Mouse (Mus musculus): Measurements from ENCODE around the gene Zfp764.
"Not testable (repeated sequence)": the region's sequence is repeated elsewhere in the genome, so short reads cannot be mapped to it uniquely, and the experiment has no call there.

Zfp764 gene

GRCm38 (mm10) chr7:127363475-127363921 lies 43.1 kb downstream of the Zfp764 start:
- CTCF ChIA-PET, result interaction anchor here in 3 of 4 experiments (0.6 to 1.3 kb wide), 9 partner anchors 41 to 531 kb away, joined by 3 to 9 read pairs (median 3); no protein-coding TSS in a partner anchor
- POLR2A ChIA-PET, result interaction anchor here in 2 of 4 experiments (0.6 to 2.5 kb wide), 12 partner anchors 9 to 311 kb away, joined by 3 to 11 read pairs (median 3); partner anchors contain the start of genes E430018J23Rik (in 1 of the 2) and Zfp768 (in 1 of the 2)

DNA sequence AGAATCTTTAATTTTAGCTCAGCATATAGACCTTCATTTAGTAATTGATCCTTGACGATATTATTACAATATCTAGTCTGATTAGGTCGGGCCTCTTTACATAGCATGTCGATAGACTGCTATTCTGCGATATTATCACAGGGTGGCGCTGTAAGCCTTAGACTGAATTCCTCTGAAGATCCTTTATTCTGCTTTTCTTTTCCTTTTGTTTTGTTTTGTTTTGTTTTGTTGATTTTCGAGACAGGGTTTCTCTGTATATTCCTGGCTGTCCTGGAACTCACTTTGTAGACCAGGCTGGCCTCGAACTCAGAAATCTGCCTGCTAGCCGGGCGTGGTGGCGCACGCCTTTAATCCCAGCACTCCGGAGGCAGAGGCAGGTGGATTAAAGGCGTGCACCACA lies 44.2 kb downstream of the Zfp764 start:
- POLR2A ChIA-PET, result not testable (repeated sequence)

GRCm38 (mm10) chr7:127361449-127361848 lies 45.2 kb downstream of the Zfp764 start:
- ChIA-PET POLR2A (interaction anchor here in 2 of 4 experiments (0.6 to 0.7 kb wide), 3 partner anchors 25 to 350 kb away, joined by 3 to 4 read pairs (median 3); no protein-coding TSS in a partner anchor), CTCF (interaction anchor here in 2 of 4 experiments (0.8 to 1.2 kb wide), 3 partner anchors 19 to 56 kb away, joined by 3 to 8 read pairs (median 3); no protein-coding TSS in a partner anchor)

More for the DNA sequence above, 44.2 kb downstream of the Zfp764 start:
- CTCF ChIA-PET, result interaction anchor here in 1 of 4 experiments (0.6 to 1.2 kb wide), 3 partner anchors 20 to 579 kb away, joined by 3 read pairs; no protein-coding TSS in a partner anchor

DNA sequence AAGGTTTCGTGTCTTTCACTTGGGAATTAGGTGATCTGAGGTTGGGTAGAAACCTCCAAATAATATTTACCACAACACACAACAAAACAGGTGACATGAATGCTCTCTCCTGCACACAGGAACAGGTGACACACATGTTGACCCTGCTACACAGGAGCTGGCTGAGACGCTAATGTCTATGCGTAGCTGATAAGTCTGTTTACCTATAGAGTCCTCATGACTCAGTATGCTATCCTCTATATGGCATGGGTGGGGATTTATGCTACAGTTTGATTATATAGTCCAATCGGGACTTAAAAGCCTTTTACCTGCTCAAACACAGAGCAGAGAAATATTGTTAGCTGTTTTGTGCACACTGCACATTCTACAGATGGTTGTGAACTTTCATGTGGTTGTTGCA lies 46.4 kb downstream of the Zfp764 start:
- CTCF ChIA-PET, result interaction anchor here in 2 of 4 experiments (0.6 to 0.8 kb wide), 2 partner anchors 43 to 130 kb away, joined by 3 to 7 read pairs; no protein-coding TSS in a partner anchor
- POLR2A ChIA-PET, result no interaction called here

DNA sequence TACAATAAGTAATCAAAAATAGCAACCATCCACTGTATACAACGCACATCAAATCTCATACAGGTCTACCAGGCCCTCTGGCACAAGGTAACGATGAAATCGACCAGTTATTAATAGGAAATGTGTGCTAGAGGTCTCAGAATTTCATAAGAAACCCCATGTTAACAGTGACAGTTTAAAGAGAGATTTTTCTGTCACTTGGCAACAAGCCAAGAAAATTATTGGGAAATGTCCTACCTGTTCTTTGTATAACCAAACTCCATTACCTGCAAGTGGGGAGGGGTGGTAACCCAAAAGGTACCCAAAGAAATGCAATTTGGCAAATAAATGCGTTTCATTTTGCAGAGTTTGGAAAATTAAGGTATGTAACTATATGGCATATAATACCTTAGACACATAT lies 48.1 kb downstream of the Zfp764 start:
- CTCF ChIA-PET, result no interaction called here
- POLR2A ChIA-PET, result no interaction called here

DNA sequence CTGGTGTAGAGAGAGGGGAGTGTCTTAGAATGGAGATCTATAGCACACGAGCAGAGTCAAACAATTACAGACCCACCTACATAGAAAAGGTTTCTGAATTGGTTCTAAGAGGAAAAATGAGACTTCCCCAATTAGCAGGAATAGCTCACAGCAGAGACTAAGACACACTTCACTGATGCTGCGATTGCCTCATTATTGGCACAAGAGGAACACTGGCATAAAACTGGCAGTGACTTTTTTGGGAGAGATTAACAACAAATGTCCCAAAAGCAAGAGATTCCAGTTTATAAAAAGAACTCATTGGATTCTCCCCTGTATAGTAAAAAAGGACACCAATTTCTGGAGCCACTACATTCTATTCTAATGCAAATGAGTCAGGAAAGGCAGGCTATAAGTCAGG lies 48.8 kb downstream of the Zfp764 start:
- ChIA-PET CTCF (no interaction called here), POLR2A (interaction anchor here in 1 of 4 experiments (1.0 kb wide), 1 partner anchor 83 kb away, joined by 3 read pairs; no protein-coding TSS in a partner anchor)

GRCm38 (mm10) chr7:127355796-127356195 lies 50.8 kb downstream of the Zfp764 start:
- POLR2A ChIA-PET, result no interaction called here
- CTCF ChIA-PET, result interaction anchor here in 1 of 4 experiments (0.6 kb wide), 1 partner anchor 585 kb away, joined by 3 read pairs; no protein-coding TSS in a partner anchor
